Mouse (Mus musculus): ENCODE data around the gene Dhcr7. TPM values are rescaled to one million over a fixed set of nuclear protein-coding genes. Genes with fewer than 3 reads are reported as not detected.

Gene Dhcr7
- 43.5 and 45.1 TPM in 2 replicates for polyA plus RNA-seq (2014; fragmentation: Nextera tagmentation; extraction: Ambion mirVana)

DNA sequence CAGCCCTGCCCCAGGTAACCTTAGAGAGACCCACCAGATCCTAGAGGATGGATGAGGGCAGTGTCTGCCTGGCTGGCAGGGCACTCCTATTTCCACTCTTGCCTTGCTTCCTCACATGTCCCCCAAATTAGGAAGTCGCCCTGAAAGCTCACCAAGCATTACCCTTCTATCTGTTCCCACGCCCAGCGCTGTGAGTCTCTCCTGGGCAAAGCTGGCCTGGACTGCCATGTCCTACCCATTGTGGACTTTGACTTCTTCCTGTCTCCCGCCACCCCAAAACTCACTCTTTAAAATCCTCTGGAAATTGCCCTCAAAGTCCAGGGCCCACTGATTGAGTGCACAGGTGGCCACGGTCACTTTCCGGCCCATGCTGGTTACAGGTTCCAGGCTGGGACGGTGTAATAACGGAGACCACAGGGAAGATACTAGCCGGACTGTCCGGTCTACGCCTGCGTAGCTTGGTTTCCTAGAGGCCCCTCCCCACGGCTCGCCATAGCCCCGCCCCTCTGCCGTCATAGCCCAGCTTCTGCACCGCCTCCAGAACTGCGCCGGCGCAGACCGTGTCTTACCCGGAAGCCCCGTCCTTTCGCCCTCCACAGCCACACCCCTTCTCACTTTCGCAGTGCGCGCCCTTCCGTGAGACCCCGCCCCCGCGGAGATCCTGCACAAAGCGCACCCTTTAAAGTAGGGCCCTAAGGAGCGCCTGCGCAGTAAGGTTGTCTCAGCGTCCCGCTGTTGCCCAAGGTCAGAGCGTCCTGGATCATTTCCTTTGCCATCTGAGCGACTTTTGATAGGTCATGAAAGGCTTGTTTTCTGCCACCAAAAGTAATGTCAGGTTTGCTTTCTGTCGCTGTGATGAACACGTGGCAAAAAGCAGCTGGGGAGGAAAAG lies at the start of gene Dhcr7, which contains the start of gene Nadsyn1:
Gene Dhcr7 (plus strand): TSS at position 771 of the 891 bp plus-strand sequence.
Gene Nadsyn1 (minus strand): TSS at position 475 of the 891 bp plus-strand sequence.
- DNase-seq (ENCODE audit: low spot score) (peak; percentile 99), ATAC-seq (ENCODE audit: low read depth) (peak; percentile 98)
- H3K27me3 ChIP-seq (replicated peaks; ENCODE audit: control insufficient read depth, insufficient read depth, low read length): no peaks in the 10 kb centered on the region
- 0 out of 2 replicates have a peak, but pooled peaks cover 10% of the 10 kb centered on the region for H3K36me3 ChIP-seq (ENCODE audit: control insufficient read depth, insufficient read depth, low read length)
- H3K9ac ChIP-seq (ENCODE audit: low read depth, low read length): peak within 1 kb of the TSS; percentile 77
- under 1% methylated on average over 40 of the region's 40 CpGs for WGBS
- H3K4me3 ChIP-seq (ENCODE audit: low read depth, low read length): peak within 1 kb of the TSS; percentile 62
- no peaks in the 10 kb centered on the region for H3K9me3 ChIP-seq (ENCODE audit: control insufficient read depth, low read length)
- H3K4me1 ChIP-seq (ENCODE audit: control insufficient read depth, insufficient read depth, low read length): peaks cover 10% of the 10 kb centered on the region
- peak within 1 kb of the TSS; percentile 74 for H3K4me2 ChIP-seq (ENCODE audit: low read depth, low read length)
- H3K27ac ChIP-seq (replicated peaks; ENCODE audit: low read depth, low read length): peak within 1 kb of the TSS; percentile 83

DNA sequence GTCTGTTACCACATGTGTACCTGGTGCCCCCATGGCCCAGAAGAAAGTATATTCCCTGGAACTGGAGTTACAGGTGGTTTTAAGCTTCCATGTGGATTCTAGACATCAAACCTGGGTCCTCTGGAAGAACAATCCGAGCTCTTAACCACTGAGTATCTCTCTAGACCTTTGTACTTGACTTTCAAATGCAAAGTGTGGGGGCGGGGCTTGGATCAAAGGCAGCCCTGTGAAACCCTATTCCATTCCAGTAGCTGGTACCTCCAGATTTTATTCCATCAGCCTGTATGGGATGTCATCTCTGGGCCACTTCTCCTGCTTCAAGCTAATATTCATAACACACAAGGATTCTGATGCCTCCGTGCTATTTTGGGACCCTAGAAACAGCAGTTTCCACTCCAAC lies 46.8 kb upstream of the Dhcr7 start:
- H3K27ac ChIP-seq (replicated peaks; ENCODE audit: low read depth, low read length): no peak overlapping the region
- 20% methylated on average over 3 of the region's 3 CpGs for WGBS
- no peak overlapping the region for H3K4me2 ChIP-seq (ENCODE audit: low read depth, low read length)
- DNase-seq (ENCODE audit: low spot score) (no peak), ATAC-seq (ENCODE audit: low read depth) (no peak)
- H3K9me3 ChIP-seq (ENCODE audit: control insufficient read depth, low read length): peaks cover 4% of the 10 kb centered on the region; the same call in 1 of the 2 replicates
- H3K9ac ChIP-seq (ENCODE audit: low read depth, low read length): no peak overlapping the region
- H3K36me3 ChIP-seq (ENCODE audit: control insufficient read depth, insufficient read depth, low read length): no peaks in the 10 kb centered on the region
- no peaks in the 10 kb centered on the region for H3K4me1 ChIP-seq (ENCODE audit: control insufficient read depth, insufficient read depth, low read length)
- no peaks in the 10 kb centered on the region for H3K27me3 ChIP-seq (replicated peaks; ENCODE audit: control insufficient read depth, insufficient read depth, low read length)
- H3K4me3 ChIP-seq (ENCODE audit: low read depth, low read length): no peak overlapping the region

DNA sequence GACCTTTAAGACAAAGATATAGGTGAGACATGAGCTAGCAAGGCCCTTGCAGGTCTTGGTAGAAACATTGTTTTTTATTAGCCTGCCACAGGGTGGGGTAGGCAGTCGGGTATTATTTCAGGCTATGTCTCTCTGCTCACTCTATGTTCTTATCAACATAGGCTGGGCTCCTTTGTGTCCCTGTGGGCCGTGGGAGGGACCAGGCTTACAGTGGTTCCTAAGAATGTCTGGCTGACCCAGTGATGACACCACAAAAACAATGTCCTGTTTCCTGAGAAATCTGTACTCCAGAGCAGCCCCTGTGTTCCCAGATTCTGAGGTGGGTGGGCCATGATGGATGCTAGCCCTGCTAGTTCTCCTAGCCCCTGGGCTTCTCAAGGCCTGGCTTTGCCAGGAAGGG lies 45.6 kb upstream of the Dhcr7 start:
- H3K9me3 ChIP-seq (ENCODE audit: control insufficient read depth, low read length): no peaks in the 10 kb centered on the region
- no peak overlapping the region for H3K9ac ChIP-seq (ENCODE audit: low read depth, low read length)
- DNase-seq (ENCODE audit: low spot score) (no peak), ATAC-seq (ENCODE audit: low read depth) (no peak)
- no peaks in the 10 kb centered on the region for H3K36me3 ChIP-seq (ENCODE audit: control insufficient read depth, insufficient read depth, low read length)
- H3K4me1 ChIP-seq (ENCODE audit: control insufficient read depth, insufficient read depth, low read length): no peaks in the 10 kb centered on the region
- 57% methylated on average over 2 of the region's 2 CpGs for WGBS
- no peak overlapping the region for H3K4me2 ChIP-seq (ENCODE audit: low read depth, low read length)
- no peak overlapping the region for H3K4me3 ChIP-seq (ENCODE audit: low read depth, low read length)
- H3K27ac ChIP-seq (replicated peaks; ENCODE audit: low read depth, low read length): no peak overlapping the region
- no peaks in the 10 kb centered on the region for H3K27me3 ChIP-seq (replicated peaks; ENCODE audit: control insufficient read depth, insufficient read depth, low read length)

DNA sequence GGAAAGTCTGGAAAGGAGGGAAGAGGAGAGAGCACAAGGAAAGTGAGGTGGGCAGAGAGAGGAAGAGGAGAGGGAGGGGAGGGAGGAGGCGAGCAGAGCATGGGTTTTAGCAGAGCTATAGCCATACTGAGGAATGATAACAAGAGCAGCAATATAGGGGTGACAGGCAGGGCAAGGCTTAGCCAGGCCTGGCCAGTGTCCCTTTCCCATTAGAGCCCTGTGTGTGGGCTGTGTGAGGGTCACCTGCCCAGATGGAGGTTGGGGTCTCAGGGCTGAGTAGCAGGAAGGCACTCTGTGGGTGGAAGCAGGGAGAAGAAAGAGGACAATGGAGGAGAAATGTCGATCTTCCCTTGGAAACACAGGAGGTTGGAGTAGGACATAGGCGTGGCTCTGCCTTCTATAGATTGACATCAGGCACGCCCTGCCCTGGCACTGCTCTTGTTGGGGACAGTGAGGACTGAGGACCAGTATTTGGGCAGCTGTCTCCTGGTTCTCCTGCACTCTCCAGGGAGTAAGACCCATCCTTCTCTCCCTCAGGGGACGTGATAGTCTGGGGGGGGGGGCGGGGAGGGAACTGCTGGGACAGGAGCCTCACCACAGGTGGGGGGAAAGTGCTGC lies 39.5 kb upstream of the Dhcr7 start:
- H3K36me3 ChIP-seq (ENCODE audit: control insufficient read depth, insufficient read depth, low read length): no peaks in the 10 kb centered on the region
- H3K9me3 ChIP-seq (ENCODE audit: control insufficient read depth, low read length): no peaks in the 10 kb centered on the region
- peak overlapping the region; percentile 67; the same call in 1 of the 2 replicates for H3K27ac ChIP-seq (replicated peaks; ENCODE audit: low read depth, low read length)
- peak overlapping the region; percentile 65 for H3K4me2 ChIP-seq (ENCODE audit: low read depth, low read length)
- DNase-seq (ENCODE audit: low spot score) (peak; percentile 32), ATAC-seq (ENCODE audit: low read depth) (peak; percentile 38)
- H3K4me3 ChIP-seq (ENCODE audit: low read depth, low read length): peak overlapping the region; percentile 41
- WGBS: 23% methylated on average over 4 of the region's 6 CpGs
- peaks cover 4% of the 10 kb centered on the region; the same call in 1 of the 2 replicates for H3K4me1 ChIP-seq (ENCODE audit: control insufficient read depth, insufficient read depth, low read length)
- H3K27me3 ChIP-seq (replicated peaks; ENCODE audit: control insufficient read depth, insufficient read depth, low read length): no peaks in the 10 kb centered on the region
- H3K9ac ChIP-seq (ENCODE audit: low read depth, low read length): peak overlapping the region; percentile 63

DNA sequence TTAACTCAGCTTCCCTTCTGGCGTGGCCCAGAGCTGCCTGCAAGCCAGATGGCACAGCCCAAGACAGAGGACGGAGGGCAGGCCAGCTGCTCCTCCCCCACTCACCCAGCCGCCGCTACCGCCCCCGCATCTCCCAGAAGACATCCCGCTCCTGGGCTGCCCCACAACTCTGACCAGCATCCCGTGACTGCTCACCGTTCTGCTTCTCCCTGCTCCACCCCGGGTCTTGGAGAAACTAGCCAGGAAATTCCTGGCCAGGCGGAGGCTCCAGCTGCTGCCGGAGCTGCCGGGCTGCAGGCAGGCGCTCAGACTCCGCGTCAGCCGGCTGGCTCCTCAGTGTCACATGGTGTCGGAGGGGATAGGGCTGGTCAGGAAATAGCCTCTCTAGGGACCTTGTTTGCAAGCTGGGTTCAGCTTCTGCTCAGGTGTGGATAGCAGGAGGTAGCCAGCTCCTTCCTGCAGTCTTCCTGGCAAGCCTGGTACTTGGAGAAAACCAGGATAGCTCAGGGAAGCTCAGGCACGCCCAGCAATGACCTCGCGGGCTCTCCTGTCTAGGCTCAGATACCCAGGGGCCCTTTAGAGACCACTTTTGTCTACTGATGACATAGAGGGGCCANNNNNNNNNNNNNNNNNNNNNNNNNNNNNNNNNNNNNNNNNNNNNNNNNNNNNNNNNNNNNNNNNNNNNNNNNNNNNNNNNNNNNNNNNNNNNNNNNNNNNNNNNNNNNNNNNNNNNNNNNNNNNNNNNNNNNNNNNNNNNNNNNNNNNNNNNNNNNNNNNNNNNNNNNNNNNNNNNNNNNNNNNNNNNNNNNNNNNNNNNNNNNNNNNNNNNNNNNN lies 38.7 kb upstream of the Dhcr7 start, which contains the start of gene Mrgpre:
Gene Mrgpre (minus strand): TSS at position 505 of the 834 bp plus-strand sequence.
- peaks cover 4% of the 10 kb centered on the region; the same call in 1 of the 2 replicates for H3K4me1 ChIP-seq (ENCODE audit: control insufficient read depth, insufficient read depth, low read length)
- peak within 1 kb of the TSS; percentile 63 for H3K9ac ChIP-seq (ENCODE audit: low read depth, low read length)
- peak within 1 kb of the TSS; percentile 41 for H3K4me3 ChIP-seq (ENCODE audit: low read depth, low read length)
- no peaks in the 10 kb centered on the region for H3K27me3 ChIP-seq (replicated peaks; ENCODE audit: control insufficient read depth, insufficient read depth, low read length)
- DNase-seq (ENCODE audit: low spot score) (peak; percentile 89), ATAC-seq (ENCODE audit: low read depth) (peak; percentile 91)
- WGBS: 2% methylated on average over 15 of the region's 21 CpGs
- peak within 1 kb of the TSS; percentile 65 for H3K4me2 ChIP-seq (ENCODE audit: low read depth, low read length)
- no peaks in the 10 kb centered on the region for H3K36me3 ChIP-seq (ENCODE audit: control insufficient read depth, insufficient read depth, low read length)
- no peaks in the 10 kb centered on the region for H3K9me3 ChIP-seq (ENCODE audit: control insufficient read depth, low read length)
- H3K27ac ChIP-seq (replicated peaks; ENCODE audit: low read depth, low read length): peak within 1 kb of the TSS; percentile 67

DNA sequence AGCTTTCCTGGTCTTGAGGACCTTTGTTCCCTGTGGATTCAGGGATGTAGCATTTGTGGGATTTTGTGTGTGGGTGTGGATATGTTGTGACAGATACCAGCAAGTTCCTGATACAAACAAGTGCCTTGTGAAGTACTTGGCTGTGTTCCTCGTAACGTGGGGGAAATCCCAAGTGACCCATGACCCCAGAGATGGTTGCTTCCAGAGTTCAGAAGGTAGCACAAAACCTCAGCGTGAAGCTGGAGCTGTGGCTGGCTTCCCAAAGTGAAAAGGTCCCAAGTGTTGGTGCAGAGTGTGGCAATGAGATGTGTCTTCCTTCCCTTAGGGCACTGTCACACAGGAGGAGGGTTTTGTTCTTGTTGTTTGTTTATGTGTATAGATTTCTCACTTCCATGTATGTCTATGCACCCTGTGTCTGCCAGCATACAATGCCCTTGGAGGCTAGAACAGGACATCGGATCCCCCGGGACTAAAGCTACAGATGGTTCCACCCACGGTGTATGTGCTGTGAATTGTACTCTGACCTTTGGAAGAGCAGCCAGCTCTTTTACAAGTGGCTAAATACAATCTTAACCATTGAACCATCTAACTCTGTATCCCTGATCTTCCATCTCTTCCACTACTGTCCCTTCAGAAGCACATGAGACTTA lies 30.5 kb upstream of the Dhcr7 start:
- H3K4me2 ChIP-seq (ENCODE audit: low read depth, low read length): no peak overlapping the region
- 76% methylated on average over 6 of the region's 6 CpGs for WGBS

DNA sequence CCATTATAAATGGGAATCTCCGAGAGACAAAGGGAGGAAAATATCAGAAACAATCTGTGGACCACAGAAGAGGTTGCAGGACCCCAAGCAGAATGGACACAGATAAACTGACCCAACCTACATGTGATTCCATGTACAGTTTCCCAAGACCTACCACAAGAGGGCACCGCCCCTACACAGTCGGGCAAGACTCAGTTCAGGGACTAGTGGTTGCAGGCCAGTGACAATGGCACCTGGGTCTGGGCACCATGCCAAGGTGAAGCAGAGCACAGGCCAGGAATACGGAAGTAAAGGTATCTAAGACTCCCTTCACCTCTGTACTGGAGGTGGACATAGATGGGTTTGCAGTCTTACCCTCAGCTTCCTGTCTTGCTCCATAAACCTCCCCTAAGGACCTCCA lies 29.8 kb upstream of the Dhcr7 start:
- Histone ChIP-seq H3K9ac (ENCODE audit: low read depth, low read length) (no peak overlapping the region), H3K4me3 (ENCODE audit: low read depth, low read length) (no peak overlapping the region), H3K4me2 (ENCODE audit: low read depth, low read length) (no peak overlapping the region), H3K27ac (replicated peaks; ENCODE audit: low read depth, low read length) (no peak overlapping the region), H3K36me3 (ENCODE audit: control insufficient read depth, insufficient read depth, low read length) (peaks cover 28% of the 10 kb centered on the region), H3K4me1 (ENCODE audit: control insufficient read depth, insufficient read depth, low read length) (no peaks in the 10 kb centered on the region), H3K27me3 (replicated peaks; ENCODE audit: control insufficient read depth, insufficient read depth, low read length) (no peaks in the 10 kb centered on the region), H3K9me3 (ENCODE audit: control insufficient read depth, low read length) (0 out of 2 replicates have a peak, but pooled peaks cover 6% of the 10 kb centered on the region)
- ATAC-seq (ENCODE audit: low read depth): peak; percentile 47; the same call in 1 of the 2 replicates
- DNase-seq (ENCODE audit: low spot score): peak; percentile 34
- 63% methylated on average over 4 of the region's 4 CpGs for WGBS

More for the DNA sequence above, 30.5 kb upstream of the Dhcr7 start:
- no peak overlapping the region for H3K9ac ChIP-seq (ENCODE audit: low read depth, low read length)
- H3K4me1 ChIP-seq (ENCODE audit: control insufficient read depth, insufficient read depth, low read length): no peaks in the 10 kb centered on the region
- no peaks in the 10 kb centered on the region for H3K27me3 ChIP-seq (replicated peaks; ENCODE audit: control insufficient read depth, insufficient read depth, low read length)
- H3K4me3 ChIP-seq (ENCODE audit: low read depth, low read length): no peak overlapping the region
- DNase-seq (ENCODE audit: low spot score): no peak
- H3K27ac ChIP-seq (replicated peaks; ENCODE audit: low read depth, low read length): no peak overlapping the region
- no peak for ATAC-seq (ENCODE audit: low read depth)
- peaks cover 22% of the 10 kb centered on the region for H3K36me3 ChIP-seq (ENCODE audit: control insufficient read depth, insufficient read depth, low read length)
- H3K9me3 ChIP-seq (ENCODE audit: control insufficient read depth, low read length): 0 out of 2 replicates have a peak, but pooled peaks cover 6% of the 10 kb centered on the region
